Mouse (Mus musculus) neural tube, embryonic 13.5 days (tissue): ENCODE data around the gene Hs6st2. TPM values are rescaled to one million over a fixed set of nuclear protein-coding genes. Genes with fewer than 3 reads are reported as not detected.

Experiments used
- ATAC-seq: fragments of 200-750 bp; cut with Nextera tagmentation; 2 replicates; pipeline ENCODE4 v1.8.0; 2017; ENCODE audit warnings: low read depth, mild to moderate bottlenecking, moderate TSS enrichment, moderate library complexity
- H3K27ac ChIP-seq: fragments of 300-500 bp; sonication (generic); replicated peaks from 2 replicates; pipeline ENCODE4 v1.5.1; 2015; ENCODE audit warnings: moderate library complexity, mild to moderate bottlenecking, inconsistent platforms
- H3K27me3 ChIP-seq: fragments of 300-500 bp; sonication (generic); 2 replicates; pipeline ENCODE4 v1.6.1; 2015; ENCODE audit warnings: mild to moderate bottlenecking, inconsistent platforms
- H3K36me3 ChIP-seq: fragments of 300-500 bp; sonication (generic); 2 replicates; pipeline ENCODE4 v1.6.1; 2015; ENCODE audit warnings: mild to moderate bottlenecking, inconsistent platforms
- H3K4me1 ChIP-seq: fragments of 300-500 bp; sonication (generic); replicated peaks from 2 replicates; pipeline ENCODE4 v1.6.1; 2015; ENCODE audit warnings: inconsistent platforms
- H3K4me2 ChIP-seq: fragments of 300-500 bp; sonication (generic); 2 replicates; pipeline ENCODE4 v1.6.1; 2015; ENCODE audit warnings: inconsistent platforms, mild to moderate bottlenecking, moderate library complexity
- H3K4me3 ChIP-seq: fragments of 300-500 bp; sonication (generic); 2 replicates; pipeline ENCODE4 v1.5.1; 2015; ENCODE audit warnings: mild to moderate bottlenecking, inconsistent platforms
- H3K9ac ChIP-seq: fragments of 300-500 bp; sonication (generic); 2 replicates; pipeline ENCODE4 v1.6.1; 2015; ENCODE audit warnings: moderate library complexity, mild to moderate bottlenecking, inconsistent platforms
- H3K9me3 ChIP-seq: fragments of 300-500 bp; sonication (generic); 2 replicates; pipeline ENCODE4 v1.6.1; 2016; ENCODE audit warnings: inconsistent platforms
- WGBS: fragments of 180-500 bp; shearing (Covaris S2); methylation state at CpG from one replicate; pipeline ENCODE4 v1.1.7; 2015; 5-methylcytosine and 5-hydroxymethylcytosine counted together
- polyA plus RNA-seq: library from polyadenylated mRNA; unstranded; fragments of >200 nt; fragmentation: Nextera tagmentation; extraction: Ambion mirVana; gene quantifications from 2 replicates; pipeline ENCODE4 v1.2.1, GENCODE M21; 2015

Gene Hs6st2
- polyA plus RNA-seq, 1 experiment from 2014 or later: 14.0 TPM

DNA sequence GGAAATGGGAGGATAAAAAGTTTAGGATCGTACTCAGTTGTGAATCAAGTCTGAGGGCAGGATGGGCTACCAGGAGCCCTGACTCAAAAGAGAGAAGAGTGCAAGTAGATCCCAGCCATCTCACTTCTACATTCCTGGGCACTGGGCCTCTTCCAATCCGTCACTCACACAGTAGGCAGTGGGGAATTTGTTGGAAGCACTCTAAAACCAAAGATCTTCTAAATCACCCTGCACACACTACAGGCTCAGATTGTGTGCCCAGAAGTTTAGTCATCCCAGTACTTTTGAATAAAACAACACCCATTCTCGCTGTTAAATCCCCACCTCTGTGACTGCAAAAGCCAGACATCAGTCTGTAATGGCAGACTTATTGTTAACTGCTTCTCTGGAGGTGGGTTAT is 249.9 kb downstream of the Hs6st2 start:
- no peaks in the 10 kb centered on the region for H3K36me3 ChIP-seq
- no peak overlapping the region for H3K4me3 ChIP-seq
- H3K27me3 ChIP-seq: no peaks in the 10 kb centered on the region
- no peak overlapping the region for H3K27ac ChIP-seq
- H3K9me3 ChIP-seq: no peaks in the 10 kb centered on the region
- H3K4me2 ChIP-seq: no peak overlapping the region
- H3K9ac ChIP-seq: no peak overlapping the region
- no peaks in the 10 kb centered on the region for H3K4me1 ChIP-seq
- WGBS: 71% methylated on average over 3 of the region's 3 CpGs
- no peak for ATAC-seq

DNA sequence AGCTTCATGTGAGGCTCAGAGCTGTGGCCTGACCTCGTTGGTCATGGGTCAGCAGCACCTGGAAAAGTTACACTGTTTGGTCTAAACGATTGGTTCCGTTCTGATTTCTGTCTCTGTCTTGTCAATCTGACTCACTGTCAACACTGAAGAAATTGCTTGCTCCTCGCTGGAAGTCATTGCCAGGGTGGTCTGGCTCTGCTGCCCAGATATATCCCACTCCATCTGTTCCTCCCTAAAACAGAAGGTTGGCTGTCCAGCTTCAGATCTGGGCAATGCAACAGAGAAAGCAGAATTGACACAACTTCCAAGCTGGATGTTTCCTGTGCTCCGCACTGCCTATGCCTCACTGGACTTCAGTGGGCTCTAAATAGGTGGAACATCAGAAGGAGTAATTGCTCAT is 256.6 kb downstream of the Hs6st2 start:
- no peak overlapping the region for H3K27ac ChIP-seq
- H3K9ac ChIP-seq: no peak overlapping the region
- H3K4me1 ChIP-seq: no peaks in the 10 kb centered on the region
- no peak overlapping the region for H3K4me3 ChIP-seq
- H3K36me3 ChIP-seq: no peaks in the 10 kb centered on the region
- H3K4me2 ChIP-seq: no peak overlapping the region
- H3K9me3 ChIP-seq: no peaks in the 10 kb centered on the region
- no peak for ATAC-seq
- 74% methylated on average over 5 of the region's 5 CpGs for WGBS
- H3K27me3 ChIP-seq: no peaks in the 10 kb centered on the region

DNA sequence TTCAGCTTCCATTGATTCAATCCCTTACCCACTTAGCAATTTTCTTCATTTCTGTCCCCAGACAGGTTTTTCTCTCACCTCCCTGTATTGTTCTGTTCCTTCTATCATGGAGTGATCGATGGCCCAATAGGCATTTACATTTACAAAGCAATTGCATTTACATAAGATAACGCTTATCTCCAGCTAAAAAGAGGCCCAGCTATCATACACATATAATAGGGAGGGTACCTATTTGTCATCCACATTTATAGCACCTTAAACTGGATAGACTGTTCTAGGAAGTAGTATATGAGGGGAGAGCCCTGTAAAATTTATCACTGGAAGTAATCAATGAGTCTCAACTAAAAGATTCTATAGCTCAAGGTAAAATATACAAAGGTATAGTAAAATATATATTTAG is 271.4 kb downstream of the Hs6st2 start:
- no peak for ATAC-seq
- Histone ChIP-seq H3K27ac (no peak overlapping the region), H3K4me2 (no peak overlapping the region), H3K4me1 (no peaks in the 10 kb centered on the region), H3K9me3 (no peaks in the 10 kb centered on the region), H3K27me3 (no peaks in the 10 kb centered on the region), H3K4me3 (no peak overlapping the region), H3K9ac (no peak overlapping the region), H3K36me3 (no peaks in the 10 kb centered on the region)
- WGBS: 64% methylated on average over 2 of the region's 2 CpGs

- H3K4me2 ChIP-seq: no peak overlapping the region
- no peaks in the 10 kb centered on the region for H3K27me3 ChIP-seq
- ATAC-seq: peak; percentile 59; the same call in 1 of the 2 replicates
- no peaks in the 10 kb centered on the region for H3K9me3 ChIP-seq
- H3K27ac ChIP-seq: no peak overlapping the region
- H3K4me3 ChIP-seq: no peak overlapping the region
- H3K36me3 ChIP-seq: no peaks in the 10 kb centered on the region
- H3K9ac ChIP-seq: no peak overlapping the region
- no peaks in the 10 kb centered on the region for H3K4me1 ChIP-seq
These were observed 284.2 kb downstream of the Hs6st2 start for GRCm38 (mm10) chrX:51397457-51397856.

DNA sequence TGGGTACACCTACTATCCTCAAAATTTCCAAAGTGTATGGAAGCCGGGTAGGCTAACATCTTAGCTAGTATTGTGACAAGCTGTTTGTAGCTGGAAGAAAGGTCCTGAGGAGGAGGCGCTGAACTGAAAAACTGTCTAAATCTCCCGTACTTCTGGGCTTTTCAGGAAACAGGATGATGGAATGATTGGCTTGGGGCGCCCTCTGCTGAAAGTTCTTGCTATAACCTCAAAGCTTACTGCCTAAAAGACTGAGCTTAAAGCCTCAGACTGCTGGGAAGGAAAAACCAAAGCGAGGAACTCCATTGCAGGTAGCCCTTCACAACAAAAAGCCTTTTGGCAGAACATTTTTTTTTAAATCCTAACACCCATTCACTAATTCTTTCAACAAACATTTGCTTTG is 307.0 kb downstream of the Hs6st2 start:
- Histone ChIP-seq H3K4me1 (no peaks in the 10 kb centered on the region), H3K9ac (no peak overlapping the region), H3K4me3 (no peak overlapping the region), H3K36me3 (no peaks in the 10 kb centered on the region), H3K4me2 (no peak overlapping the region), H3K9me3 (no peaks in the 10 kb centered on the region), H3K27me3 (no peaks in the 10 kb centered on the region; the same call in none of the 2 replicates), H3K27ac (no peak overlapping the region)
- 22% methylated on average over 5 of the region's 5 CpGs for WGBS
- no peak for ATAC-seq

GRCm38 (mm10) chrX:51372477-51373239 is 309.0 kb downstream of the Hs6st2 start:
- ATAC-seq: no peak

GRCm38 (mm10) chrX:51349682-51350081 is 332.0 kb downstream of the Hs6st2 start:
- H3K27me3 ChIP-seq: no peaks in the 10 kb centered on the region
- WGBS: 71% methylated on average over 1 of the region's 1 CpGs
- ATAC-seq: no peak
- H3K4me3 ChIP-seq: no peak overlapping the region
- H3K4me2 ChIP-seq: no peak overlapping the region
- no peaks in the 10 kb centered on the region for H3K4me1 ChIP-seq
- no peaks in the 10 kb centered on the region for H3K36me3 ChIP-seq
- no peak overlapping the region for H3K27ac ChIP-seq
- H3K9ac ChIP-seq: no peak overlapping the region
- H3K9me3 ChIP-seq: no peaks in the 10 kb centered on the region

More at GRCm38 (mm10) chrX:51372477-51373239, 309.0 kb downstream of the Hs6st2 start:
- no peaks in the 10 kb centered on the region; the same call in 1 of the 2 replicates for H3K27me3 ChIP-seq
- no peaks in the 10 kb centered on the region for H3K4me1 ChIP-seq
- whole genome bisulfite sequencing: 46% methylated on average over 5 of the region's 5 CpGs
- no peak overlapping the region for H3K9ac ChIP-seq
- no peak overlapping the region for H3K4me3 ChIP-seq
- H3K36me3 ChIP-seq: no peaks in the 10 kb centered on the region
- no peak overlapping the region for H3K27ac ChIP-seq
- no peak overlapping the region for H3K4me2 ChIP-seq
- no peaks in the 10 kb centered on the region for H3K9me3 ChIP-seq

DNA sequence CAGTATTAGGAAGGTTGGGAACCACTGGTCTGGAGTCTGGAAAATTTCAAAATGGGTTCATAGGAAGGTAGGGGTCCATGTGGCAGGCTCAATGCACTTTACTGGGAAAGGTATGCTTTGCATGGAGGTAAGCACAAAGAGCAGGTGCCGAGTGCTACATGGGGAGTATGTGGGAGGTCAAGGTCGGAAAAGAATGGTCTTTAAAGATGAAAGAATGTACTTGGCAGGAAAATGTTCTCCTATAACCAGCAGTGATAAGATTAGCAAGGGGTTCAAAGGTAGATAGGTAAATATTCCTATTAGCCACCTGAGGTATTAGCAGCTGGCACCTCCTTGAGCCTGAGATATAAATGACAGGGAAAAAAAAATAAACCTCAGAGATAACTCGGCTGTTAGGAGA is 338.1 kb downstream of the Hs6st2 start:
- Histone ChIP-seq H3K27me3 (no peaks in the 10 kb centered on the region), H3K9me3 (no peaks in the 10 kb centered on the region), H3K27ac (no peak overlapping the region), H3K9ac (no peak overlapping the region), H3K4me2 (no peak overlapping the region), H3K4me1 (no peaks in the 10 kb centered on the region), H3K36me3 (no peaks in the 10 kb centered on the region), H3K4me3 (no peak overlapping the region)
- no peak for ATAC-seq
- WGBS: 68% methylated on average over 3 of the region's 3 CpGs

Other genes with a start within 250 kb of the Hs6st2 start
- 0.10 TPM in 1 of 2 replicates, not detected in the other for gene Usp26, start 119.4 kb upstream of the Hs6st2 start, polyA plus RNA-seq